Mouse (Mus musculus) gastrocnemius, adult 2 months (tissue): ENCODE data around the gene Gm10722. TPM values are rescaled to one million over a fixed set of nuclear protein-coding genes. Genes with fewer than 3 reads are reported as not detected.
"Not testable (repeated sequence)": the region's sequence is repeated elsewhere in the genome, so short reads cannot be mapped to it uniquely, and the experiment has no call there.

Experiments
- DNase-seq: peaks from one replicate; pipeline ENCODE4 v3.0.0; 2022
- H3K27ac ChIP-seq: fragments of 200-600 bp; 2 replicates; pipeline ENCODE4 v1.8.1; 2022; ENCODE audit warnings: mild to moderate bottlenecking
- H3K4me3 ChIP-seq: fragments of 200-600 bp; 2 replicates; pipeline ENCODE4 v1.8.1; 2022; ENCODE audit warnings: mild to moderate bottlenecking, moderate library complexity
- intact Hi-C: fragments of 180-260 bp; cut with DNase I; formaldehyde crosslinking; loops from one replicate; pipeline ENCODE4 v1.15.1; 2025
- long read RNA-seq, 2 experiments: library from polyadenylated mRNA; stranded (forward); transcript quantifications; one replicate each; pipeline ENCODE4 v2.0.0; 2021
- total RNA-seq, 2 experiments: library from RNA; stranded (reverse); gene quantifications; 2 replicates each; pipeline ENCODE4 v1.2.3; 2021

The Gm10722 gene
- not detected for total RNA-seq
- long read RNA-seq, experiment 1, result 0 reads
- long read RNA-seq, experiment 2, result 0 reads

DNA sequence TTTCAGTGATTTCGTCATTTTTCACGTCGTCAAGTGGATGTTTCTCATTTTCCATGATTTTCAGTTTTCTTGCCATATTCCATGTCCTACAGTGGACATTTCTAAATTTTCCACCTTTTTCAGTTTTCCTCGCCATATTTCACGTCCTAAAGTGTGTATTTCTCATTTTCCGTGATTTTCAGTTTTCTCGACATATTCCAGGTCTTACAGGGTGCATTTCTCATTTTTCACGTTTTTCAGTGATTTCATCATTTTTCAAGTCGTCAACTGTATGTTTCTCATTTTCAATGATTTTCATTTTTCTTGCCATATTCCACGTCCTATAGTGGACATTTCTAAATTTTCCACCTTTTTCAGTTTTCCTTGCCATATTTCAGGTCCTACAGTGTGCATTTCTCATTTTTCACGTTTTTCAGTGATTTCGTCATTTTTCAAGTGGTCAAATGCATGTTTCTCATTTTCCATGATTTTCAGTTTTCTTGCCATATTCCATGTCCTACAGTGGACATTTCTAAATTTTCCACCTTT lies at the start of gene Gm10722:
Gene Gm10722, plus strand, starts transcription at position 478 of the 528 bp plus-strand sequence.
- H3K27ac ChIP-seq, H3K4me3 ChIP-seq, DNase-seq, intact Hi-C loops: not testable (repeated sequence)

DNA sequence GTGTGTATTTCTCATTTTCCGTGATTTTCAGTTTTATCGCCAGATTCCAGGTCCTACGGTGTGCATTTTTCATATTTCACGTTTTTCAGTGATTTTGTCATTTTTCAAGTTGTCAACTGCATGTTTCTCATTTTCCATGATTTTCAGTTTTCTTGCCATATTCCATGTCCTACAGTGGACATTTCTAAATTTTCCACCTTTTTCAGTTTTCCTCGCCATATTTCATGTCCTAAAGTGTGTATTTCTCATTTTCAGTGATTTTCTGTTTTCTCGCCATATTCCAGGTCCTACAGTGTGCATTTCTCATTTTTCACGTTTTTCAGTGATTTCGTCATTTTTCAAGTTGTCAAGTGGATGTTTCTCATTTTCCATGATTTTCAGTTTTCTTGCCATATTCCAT lies 284 bp downstream of the Gm10722 start:
- intact Hi-C loops, DNase-seq, H3K27ac ChIP-seq, H3K4me3 ChIP-seq: not testable (repeated sequence)

DNA sequence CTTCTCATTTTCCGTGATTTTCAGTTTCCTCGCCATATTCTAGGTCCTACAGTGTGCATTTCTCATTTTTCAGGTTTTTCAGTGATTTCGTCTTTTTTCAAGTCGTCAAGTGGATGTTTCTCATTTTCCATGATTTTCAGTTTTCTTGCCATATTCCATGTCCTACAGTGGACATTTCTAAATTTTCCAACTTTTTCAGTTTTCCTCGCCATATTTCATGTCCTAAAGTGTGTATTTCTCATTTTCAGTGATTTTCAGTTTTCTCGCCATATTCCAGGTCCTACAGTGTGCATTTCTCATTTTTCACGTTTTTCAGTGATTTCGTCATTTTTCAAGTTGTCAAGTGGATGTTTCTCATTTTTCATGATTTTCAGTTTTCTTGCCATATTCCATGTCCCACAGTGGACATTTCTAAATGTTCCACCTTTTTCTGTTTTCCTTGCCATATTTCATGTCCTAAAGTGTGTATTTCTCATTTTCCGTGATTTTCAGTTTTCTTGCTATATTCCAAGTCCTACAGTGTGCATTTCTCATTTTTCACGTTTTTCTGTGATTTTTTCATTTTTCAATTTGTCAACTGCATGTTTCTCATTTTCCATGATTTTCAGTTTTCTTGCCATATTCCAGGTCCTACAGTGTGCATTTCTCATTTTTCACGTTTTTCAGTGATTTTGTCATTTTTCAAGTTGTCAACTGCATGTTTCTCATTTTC lies 1.4 kb downstream of the Gm10722 start:
- H3K4me3 ChIP-seq, intact Hi-C loops, H3K27ac ChIP-seq: not testable (repeated sequence)
- peak; percentile 72 for DNase-seq

DNA sequence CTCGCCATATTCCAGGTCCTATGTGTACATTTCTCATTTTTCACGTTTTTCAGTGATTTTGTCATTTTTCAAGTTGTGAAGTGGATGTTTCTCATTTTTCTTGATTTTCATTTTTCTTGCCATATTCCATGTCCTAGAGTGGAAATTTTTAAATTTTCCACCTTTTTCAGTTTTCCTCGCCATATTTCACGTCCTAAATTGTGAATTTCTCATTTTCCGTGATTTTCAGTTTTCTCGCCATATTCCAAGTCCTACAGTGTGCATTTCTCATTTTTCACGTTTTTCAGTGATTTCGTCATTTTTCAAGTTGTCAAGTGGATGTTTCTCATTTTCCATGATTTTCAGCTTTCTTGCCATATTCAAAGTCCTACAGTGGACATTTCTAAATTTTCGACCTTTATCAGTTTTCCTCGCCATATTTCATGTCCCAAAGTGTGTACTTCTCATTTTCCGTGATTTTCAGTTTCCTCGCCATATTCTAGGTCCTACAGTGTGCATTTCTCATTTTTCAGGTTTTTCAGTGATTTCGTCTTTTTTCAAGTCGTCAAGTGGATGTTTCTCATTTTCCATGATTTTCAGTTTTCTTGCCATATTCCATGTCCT lies 2.2 kb downstream of the Gm10722 start, which contains the start of gene Gm11168:
Gene Gm11168, plus strand, starts transcription at position 553 of the 603 bp plus-strand sequence.
- intact Hi-C loops, H3K27ac ChIP-seq, H3K4me3 ChIP-seq, DNase-seq: not testable (repeated sequence)

DNA sequence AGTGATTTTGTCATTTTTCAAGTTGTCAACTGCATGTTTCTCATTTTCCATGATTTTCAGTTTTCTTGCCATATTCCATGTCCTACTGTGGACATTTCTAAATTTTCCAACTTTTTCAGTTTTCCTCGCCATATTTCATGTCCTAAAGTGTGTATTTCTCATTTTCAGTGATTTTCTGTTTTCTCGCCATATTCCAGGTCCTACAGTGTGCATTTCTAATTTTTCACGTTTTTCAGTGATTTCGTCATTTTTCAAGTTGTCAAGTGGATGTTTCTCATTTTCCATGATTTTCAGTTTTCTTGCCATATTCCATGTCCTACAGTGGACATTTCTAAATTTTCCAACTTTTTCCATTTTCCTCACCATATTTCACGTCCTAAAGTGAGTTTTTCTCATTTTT lies 5.5 kb downstream of the Gm10722 start:
- H3K27ac ChIP-seq, DNase-seq, H3K4me3 ChIP-seq, intact Hi-C loops: not testable (repeated sequence)

DNA sequence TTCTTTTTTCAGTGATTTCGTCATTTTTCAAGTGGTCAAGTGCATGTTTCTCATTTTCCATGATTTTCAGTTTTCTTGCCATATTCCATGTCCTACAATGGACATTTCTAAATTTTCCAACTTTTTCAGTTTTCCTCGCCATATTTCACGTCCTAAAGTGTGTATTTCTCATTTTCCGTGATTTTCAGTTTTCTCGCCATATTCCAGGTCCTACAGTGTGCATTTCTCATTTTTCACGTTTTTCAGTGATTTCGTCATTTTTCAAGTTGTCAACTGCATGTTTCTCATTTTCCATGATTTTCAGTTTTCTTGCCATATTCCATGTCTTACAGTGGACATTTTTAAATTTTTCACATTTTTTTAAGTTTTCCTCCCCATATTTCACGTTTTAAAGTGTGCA lies 5.9 kb downstream of the Gm10722 start:
- intact Hi-C loops, H3K27ac ChIP-seq, H3K4me3 ChIP-seq: not testable (repeated sequence)
- DNase-seq, result peak; percentile 15

DNA sequence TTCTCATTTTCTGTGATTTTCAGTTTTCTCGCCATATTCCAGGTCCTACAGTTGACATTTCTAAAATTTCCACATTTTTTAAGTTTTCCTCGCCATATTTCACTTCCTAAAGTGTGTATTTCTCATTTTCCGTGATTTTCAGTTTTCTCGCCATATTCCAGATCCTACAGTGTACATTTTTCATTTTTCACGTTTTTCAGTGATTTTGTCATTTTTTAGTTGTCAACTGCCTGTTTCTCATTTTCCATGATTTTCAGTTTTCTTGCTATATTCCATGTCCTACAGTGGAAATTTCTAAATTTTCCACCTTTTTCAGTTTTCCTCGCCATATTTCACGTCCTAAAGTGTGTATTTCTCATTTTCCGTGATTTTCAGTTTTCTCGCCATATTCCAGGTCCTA lies 6.5 kb downstream of the Gm10722 start:
- DNase-seq, H3K27ac ChIP-seq, intact Hi-C loops, H3K4me3 ChIP-seq: not testable (repeated sequence)

DNA sequence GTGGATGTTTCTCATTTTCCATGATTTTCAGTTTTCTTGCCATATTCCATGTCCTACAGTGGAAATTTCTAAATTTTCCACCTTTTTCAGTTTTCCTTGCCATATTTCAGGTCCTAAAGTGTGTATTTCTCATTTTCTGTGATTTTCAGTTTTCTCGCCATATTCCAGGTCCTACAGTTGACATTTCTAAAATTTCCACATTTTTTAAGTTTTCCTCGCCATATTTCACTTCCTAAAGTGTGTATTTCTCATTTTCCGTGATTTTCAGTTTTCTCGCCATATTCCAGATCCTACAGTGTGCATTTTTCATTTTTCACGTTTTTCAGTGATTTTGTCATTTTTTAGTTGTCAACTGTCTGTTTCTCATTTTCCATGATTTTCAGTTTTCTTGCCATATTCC lies 8.6 kb downstream of the Gm10722 start:
- H3K4me3 ChIP-seq, DNase-seq, intact Hi-C loops, H3K27ac ChIP-seq: not testable (repeated sequence)

DNA sequence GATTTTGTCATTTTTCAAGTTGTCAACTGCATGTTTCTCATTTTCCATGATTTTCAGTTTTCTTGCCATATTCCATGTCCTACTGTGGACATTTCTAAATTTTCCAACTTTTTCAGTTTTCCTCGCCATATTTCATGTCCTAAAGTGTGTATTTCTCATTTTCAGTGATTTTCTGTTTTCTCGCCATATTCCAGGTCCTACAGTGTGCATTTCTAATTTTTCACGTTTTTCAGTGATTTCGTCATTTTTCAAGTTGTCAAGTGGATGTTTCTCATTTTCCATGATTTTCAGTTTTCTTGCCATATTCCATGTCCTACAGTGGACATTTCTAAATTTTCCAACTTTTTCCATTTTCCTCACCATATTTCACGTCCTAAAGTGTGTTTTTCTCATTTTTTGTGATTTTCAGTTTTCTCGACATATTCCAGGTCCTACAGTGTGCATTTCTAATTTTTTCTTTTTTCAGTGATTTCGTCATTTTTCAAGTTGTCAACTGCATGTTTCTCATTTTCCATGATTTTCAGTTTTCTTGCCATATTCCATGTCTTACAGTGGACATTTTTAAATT lies 11.4 kb downstream of the Gm10722 start:
- DNase-seq, H3K27ac ChIP-seq, H3K4me3 ChIP-seq, intact Hi-C loops: not testable (repeated sequence)

DNA sequence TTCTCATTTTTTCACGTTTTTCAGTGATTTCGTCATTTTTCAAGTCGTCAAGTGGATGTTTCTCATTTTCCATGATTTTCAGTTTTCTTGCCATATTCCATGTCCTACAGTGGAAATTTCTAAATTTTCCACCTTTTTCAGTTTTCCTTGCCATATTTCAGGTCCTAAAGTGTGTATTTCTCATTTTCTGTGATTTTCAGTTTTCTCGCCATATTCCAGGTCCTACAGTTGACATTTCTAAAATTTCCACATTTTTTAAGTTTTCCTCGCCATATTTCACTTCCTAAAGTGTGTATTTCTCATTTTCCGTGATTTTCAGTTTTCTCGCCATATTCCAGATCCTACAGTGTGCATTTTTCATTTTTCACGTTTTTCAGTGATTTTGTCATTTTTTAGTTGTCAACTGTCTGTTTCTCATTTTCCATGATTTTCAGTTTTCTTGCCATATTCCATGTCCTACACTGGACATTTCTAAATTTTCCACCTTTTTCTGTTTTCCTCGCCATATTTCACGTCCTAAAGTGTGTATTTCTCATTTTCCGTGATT lies 12.1 kb downstream of the Gm10722 start, which contains the start of gene Gm10721:
Gene Gm10721, plus strand, starts transcription at position 408 of the 547 bp plus-strand sequence.
- H3K27ac ChIP-seq, H3K4me3 ChIP-seq, DNase-seq, intact Hi-C loops: not testable (repeated sequence)

DNA sequence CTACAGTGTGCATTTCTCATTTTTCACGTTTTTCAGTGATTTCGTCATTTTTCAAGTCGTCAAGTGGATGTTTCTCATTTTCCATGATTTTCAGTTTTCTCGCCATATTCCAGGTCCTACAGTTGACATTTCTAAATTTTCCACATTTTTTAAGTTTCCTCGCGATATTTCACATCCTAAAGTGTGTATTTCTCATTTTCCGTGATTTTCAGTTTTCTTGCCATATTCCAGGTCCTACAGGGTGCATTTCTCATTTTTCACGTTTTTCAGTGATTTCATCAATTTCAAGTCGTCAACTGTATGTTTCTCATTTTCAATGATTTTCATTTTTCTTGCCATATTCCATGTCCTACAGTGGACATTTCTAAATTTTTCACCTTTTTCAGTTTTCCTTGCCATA lies 14.6 kb downstream of the Gm10722 start, which contains the start of gene Gm10720:
Gene Gm10720, plus strand, starts transcription at position 301 of the 400 bp plus-strand sequence.
- H3K4me3 ChIP-seq, DNase-seq, intact Hi-C loops, H3K27ac ChIP-seq: not testable (repeated sequence)

DNA sequence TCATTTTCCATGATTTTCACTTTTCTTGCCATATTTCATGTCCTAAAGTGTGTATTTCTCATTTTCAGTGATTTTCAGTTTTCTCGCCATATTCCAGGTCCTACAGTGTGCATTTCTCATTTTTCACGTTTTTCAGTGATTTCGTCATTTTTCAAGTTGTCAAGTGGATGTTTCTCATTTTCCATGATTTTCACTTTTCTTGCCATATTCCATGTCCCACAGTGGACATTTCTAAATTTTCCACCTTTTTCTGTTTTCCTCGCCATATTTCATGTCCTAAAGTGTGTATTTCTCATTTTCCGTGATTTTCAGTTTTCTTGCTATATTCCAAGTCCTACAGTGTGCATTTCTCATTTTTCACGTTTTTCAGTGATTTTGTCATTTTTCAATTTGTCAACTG lies 15.2 kb downstream of the Gm10722 start:
- DNase-seq, H3K4me3 ChIP-seq, intact Hi-C loops, H3K27ac ChIP-seq: not testable (repeated sequence)

DNA sequence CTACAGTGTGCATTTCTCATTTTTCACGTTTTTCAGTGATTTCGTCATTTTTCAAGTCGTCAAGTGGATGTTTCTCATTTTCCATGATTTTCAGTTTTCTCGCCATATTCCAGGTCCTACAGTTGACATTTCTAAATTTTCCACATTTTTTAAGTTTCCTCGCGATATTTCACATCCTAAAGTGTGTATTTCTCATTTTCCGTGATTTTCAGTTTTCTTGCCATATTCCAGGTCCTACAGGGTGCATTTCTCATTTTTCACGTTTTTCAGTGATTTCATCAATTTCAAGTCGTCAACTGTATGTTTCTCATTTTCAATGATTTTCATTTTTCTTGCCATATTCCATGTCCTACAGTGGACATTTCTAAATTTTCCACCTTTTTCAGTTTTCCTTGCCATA lies 16.4 kb downstream of the Gm10722 start, which contains the start of gene Gm10719:
Gene Gm10719, plus strand, starts transcription at position 301 of the 400 bp plus-strand sequence.
- H3K27ac ChIP-seq, intact Hi-C loops, DNase-seq, H3K4me3 ChIP-seq: not testable (repeated sequence)

DNA sequence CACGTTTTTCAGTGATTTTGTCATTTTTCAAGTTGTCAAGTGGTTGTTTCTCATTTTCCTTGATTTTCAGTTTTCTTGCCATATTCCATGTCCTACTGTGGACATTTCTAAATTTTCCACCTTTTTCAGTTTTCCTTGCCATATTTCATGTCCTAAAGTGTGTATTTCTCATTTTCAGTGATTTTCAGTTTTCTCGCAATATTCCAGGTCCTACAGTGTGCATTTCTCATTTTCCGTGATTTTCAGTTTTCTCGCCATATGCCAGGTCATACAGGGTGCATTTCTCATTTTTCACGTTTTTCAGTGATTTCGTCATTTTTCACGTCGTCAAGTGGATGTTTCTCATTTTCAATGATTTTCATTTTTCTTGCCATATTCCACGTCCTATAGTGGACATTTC lies 18.2 kb downstream of the Gm10722 start:
- H3K27ac ChIP-seq, intact Hi-C loops, H3K4me3 ChIP-seq: not testable (repeated sequence)
- peak; percentile 36 for DNase-seq

DNA sequence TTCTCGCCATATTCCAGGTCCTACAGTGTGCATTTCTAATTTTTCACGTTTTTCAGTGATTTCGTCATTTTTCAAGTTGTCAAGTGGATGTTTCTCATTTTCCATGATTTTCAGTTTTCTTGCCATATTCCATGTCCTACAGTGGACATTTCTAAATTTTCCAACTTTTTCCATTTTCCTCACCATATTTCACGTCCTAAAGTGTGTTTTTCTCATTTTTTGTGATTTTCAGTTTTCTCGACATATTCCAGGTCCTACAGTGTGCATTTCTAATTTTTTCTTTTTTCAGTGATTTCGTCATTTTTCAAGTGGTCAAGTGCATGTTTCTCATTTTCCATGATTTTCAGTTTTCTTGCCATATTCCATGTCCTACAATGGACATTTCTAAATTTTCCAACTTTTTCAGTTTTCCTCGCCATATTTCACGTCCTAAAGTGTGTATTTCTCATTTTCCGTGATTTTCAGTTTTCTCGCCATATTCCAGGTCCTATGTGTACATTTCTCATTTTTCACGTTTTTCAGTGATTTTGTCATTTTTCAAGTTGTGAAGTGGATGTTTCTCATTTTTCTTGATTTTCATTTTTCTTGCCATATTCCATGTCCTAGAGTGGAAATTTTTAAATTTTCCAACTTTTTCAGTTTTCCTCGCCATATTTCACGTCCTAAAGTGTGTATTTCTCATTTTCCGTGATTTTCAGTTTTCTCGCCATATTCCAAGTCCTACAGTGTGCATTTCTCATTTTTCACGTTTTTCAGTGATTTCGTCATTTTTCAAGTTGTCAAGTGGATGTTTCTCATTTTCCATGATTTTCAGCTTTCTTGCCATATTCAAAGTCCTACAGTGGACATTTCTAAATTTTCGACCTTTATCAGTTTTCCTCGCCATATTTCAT lies 19.4 kb downstream of the Gm10722 start:
- intact Hi-C loops, H3K4me3 ChIP-seq, H3K27ac ChIP-seq: not testable (repeated sequence)
- peak; percentile 21 for DNase-seq

DNA sequence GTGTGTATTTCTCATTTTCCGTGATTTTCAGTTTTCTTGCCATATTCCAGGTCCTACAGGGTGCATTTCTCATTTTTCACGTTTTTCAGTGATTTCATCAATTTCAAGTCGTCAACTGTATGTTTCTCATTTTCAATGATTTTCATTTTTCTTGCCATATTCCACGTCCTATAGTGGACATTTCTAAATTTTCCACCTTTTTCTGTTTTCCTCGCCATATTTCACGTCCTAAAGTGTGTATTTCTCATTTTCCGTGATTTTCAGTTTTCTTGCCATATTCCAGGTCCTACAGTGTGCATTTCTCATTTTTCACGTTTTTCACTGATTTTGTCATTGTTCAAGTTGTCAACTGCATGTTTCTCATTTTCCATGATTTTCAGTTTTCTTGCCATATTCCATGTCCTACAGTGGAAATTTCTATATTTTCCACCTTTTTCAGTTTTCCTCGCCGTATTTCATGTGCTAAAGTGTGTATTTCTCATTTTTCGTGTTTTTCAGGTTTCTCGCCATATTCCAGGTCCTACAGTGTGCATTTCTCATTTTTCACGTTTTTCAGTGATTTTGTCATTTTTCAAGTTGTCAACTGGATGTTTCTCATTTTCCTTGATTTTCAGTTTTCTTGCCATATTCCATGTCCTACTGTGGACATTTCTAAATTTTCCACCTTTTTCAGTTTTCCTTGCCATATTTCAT lies 21.7 kb downstream of the Gm10722 start:
- intact Hi-C loops, H3K4me3 ChIP-seq, H3K27ac ChIP-seq: not testable (repeated sequence)
- DNase-seq, result peak; percentile 16
